Mouse (Mus musculus) megakaryocyte, embryonic 14.5 days (primary cell): ENCODE data around the gene Ep300.

Experiments
- FLI1 ChIP-seq: IDR thresholded peaks from 2 replicates; pipeline ENCODE4 v1.6.1; 2012; ENCODE audit warnings: low read length, inconsistent platforms, mixed read lengths
- GATA1 ChIP-seq: IDR thresholded peaks from 3 replicates; pipeline ENCODE4 v1.6.1; 2012; ENCODE audit warnings: mixed read lengths, low read length, inconsistent platforms, borderline replicate concordance

- TF ChIP-seq GATA1 (no peak), FLI1 (no peak)
Observed at GRCm38 (mm10) chr15:81568592-81568991, 16.6 kb upstream of the Ep300 start.
